Mouse (Mus musculus): Measurements from ENCODE around the gene Gm21903. TPM values are rescaled to one million over a fixed set of nuclear protein-coding genes. Genes with fewer than 3 reads are reported as not detected.
"Not testable (repeated sequence)": the region's sequence is repeated elsewhere in the genome, so short reads cannot be mapped to it uniquely, and the experiment has no call there.

The Gm21903 gene
- polyA plus RNA-seq (2015; fragmentation: Nextera tagmentation; extraction: Ambion mirVana), result not detected in 2 replicates

DNA sequence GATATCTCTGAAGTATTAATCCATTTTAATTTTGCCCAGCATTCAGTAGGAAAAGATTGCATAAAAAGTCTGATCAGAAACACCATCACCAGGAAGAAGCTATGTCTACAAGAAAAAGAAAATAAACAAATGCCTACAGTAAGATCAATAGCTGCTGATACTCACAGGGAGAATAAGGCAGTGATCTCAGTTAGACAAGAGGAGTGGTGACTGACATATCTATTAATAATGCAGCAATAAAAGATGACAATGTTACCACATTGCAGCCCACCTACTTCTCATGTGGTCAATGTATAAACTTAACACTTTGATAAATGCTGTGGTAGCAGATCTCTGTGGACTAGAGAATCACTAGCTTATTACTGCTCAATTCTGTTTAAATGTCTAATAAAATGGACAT is at the start of gene Gm21903:
Gm21903 (minus strand) TSS at position 101 of the 400 bp plus-strand sequence.
- Histone ChIP-seq H3K27me3 (ENCODE audit: insufficient read depth, low read length) (no peaks in the 10 kb centered on the region), H3K9ac (replicated peaks) (no peak within 1 kb of the TSS), H3K36me3 (replicated peaks; ENCODE audit: insufficient read depth, low read length) (no peaks in the 10 kb centered on the region), H3K27ac (ENCODE audit: low read depth) (no peak within 1 kb of the TSS), H3K4me1 (ENCODE audit: insufficient read depth) (no peaks in the 10 kb centered on the region), H3K4me2 (ENCODE audit: low read depth, low read length) (no peak within 1 kb of the TSS), H3K9me3 (ENCODE audit: low read length) (no peaks in the 10 kb centered on the region), H3K4me3 (ENCODE audit: low read depth, low read length) (no peak within 1 kb of the TSS)
- no peak for DNase-seq
- ATAC-seq, result no peak
- TF ChIP-seq CTCF (IDR thresholded peaks at IDR 0.05; ENCODE audit: low read depth) (no peak), EP300 (IDR thresholded peaks at IDR 0.05; ENCODE audit: low read depth) (no peak)

DNA sequence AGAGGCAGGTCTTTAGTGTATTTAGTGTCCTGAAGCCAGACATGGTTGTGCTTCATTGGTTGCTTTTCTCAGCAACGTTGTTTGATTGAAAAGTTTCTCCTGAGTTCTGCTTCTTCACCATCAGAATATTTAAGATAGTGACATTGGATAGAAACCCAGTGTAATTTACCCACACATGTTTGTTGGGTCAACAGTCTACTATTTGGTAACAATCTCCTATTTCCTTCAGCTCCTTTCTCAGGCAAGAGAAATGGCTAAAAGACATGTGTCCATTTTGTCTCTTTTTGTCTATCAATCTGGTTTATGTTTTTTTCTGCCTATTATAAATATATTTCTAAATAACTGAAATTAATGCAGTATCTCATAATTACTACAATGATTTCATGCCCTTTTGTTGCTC is 33.8 kb upstream of the Gm21903 start, which contains the start of gene Esp23:
Esp23 (minus strand) TSS at position 101 of the 400 bp plus-strand sequence.
- no peaks in the 10 kb centered on the region for H3K27me3 ChIP-seq (ENCODE audit: insufficient read depth, low read length)
- DNase-seq (no peak), ATAC-seq (no peak)
- H3K9ac ChIP-seq (replicated peaks), result no peak within 1 kb of the TSS
- 0 out of 2 replicates have a peak, but pooled peaks cover 3% of the 10 kb centered on the region for H3K9me3 ChIP-seq (ENCODE audit: low read length)
- no peak within 1 kb of the TSS for H3K4me3 ChIP-seq (ENCODE audit: low read depth, low read length)
- no peak within 1 kb of the TSS for H3K27ac ChIP-seq (ENCODE audit: low read depth)
- no peaks in the 10 kb centered on the region for H3K36me3 ChIP-seq (replicated peaks; ENCODE audit: insufficient read depth, low read length)
- H3K4me2 ChIP-seq (ENCODE audit: low read depth, low read length), result no peak within 1 kb of the TSS
- no peak for TF ChIP-seq CTCF (IDR thresholded peaks at IDR 0.05; ENCODE audit: low read depth)
- WGBS (ENCODE audit: insufficient replicate concordance), result 14% methylated on average over 1 of the region's 1 CpGs
- no peaks in the 10 kb centered on the region for H3K4me1 ChIP-seq (ENCODE audit: insufficient read depth)

DNA sequence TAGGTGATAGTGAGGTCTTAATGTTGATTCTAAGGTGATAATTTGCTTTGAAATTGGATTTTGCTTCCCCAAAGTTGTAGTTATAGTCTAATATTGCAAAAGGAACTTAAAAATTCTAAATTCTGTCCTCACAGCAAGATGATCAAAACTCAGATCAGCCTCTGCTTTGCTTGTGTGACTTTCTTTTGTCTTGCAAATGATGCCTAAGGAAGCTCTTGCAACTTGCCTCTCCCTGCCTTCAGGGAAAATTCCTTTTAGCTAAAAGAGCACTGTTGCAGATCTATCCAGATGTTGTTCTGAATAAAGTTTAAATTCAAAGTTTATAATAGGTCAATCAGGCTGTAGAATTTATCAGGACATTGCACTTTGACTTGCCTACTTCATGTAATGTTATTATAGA is 20.5 kb upstream of the Gm21903 start:
- DNase-seq (no peak), ATAC-seq (no peak)
- TF ChIP-seq CTCF (IDR thresholded peaks at IDR 0.05; ENCODE audit: low read depth), result no peak
- no peak for TF ChIP-seq EP300 (IDR thresholded peaks at IDR 0.05; ENCODE audit: low read depth)
- H3K36me3 ChIP-seq (replicated peaks; ENCODE audit: insufficient read depth, low read length), result no peaks in the 10 kb centered on the region
- H3K9ac ChIP-seq (replicated peaks), result no peak overlapping the region
- 0 out of 2 replicates have a peak, but pooled peaks cover 3% of the 10 kb centered on the region for H3K9me3 ChIP-seq (ENCODE audit: low read length)
- H3K27ac ChIP-seq (ENCODE audit: low read depth), result no peak overlapping the region
- no peak overlapping the region for H3K4me3 ChIP-seq (ENCODE audit: low read depth, low read length)
- no peaks in the 10 kb centered on the region for H3K4me1 ChIP-seq (ENCODE audit: insufficient read depth)
- H3K4me2 ChIP-seq (ENCODE audit: low read depth, low read length), result no peak overlapping the region
- no peaks in the 10 kb centered on the region for H3K27me3 ChIP-seq (ENCODE audit: insufficient read depth, low read length)

DNA sequence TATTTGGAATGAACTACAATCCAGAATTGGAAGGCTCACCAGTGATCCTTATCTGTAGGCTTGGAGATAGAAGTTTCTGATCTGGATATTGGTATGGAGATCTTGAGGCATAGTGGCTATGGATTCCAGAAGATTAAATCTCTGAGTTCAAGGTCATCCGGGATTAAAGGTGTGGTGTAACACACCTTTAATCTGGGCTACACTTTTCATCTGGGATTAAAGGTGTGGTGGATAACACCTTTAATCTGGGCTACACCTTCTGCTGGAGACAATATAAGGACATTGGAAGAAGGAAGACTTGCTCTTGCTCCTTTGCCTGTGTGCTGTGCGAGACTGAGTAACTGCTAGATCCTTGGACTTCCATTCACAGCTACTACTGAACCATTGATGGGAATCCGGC is 6.7 kb downstream of the Gm21903 start, which contains the start of gene Esp24:
Esp24 (plus strand) TSS at position 301 of the 400 bp plus-strand sequence.
- H3K36me3 ChIP-seq (replicated peaks; ENCODE audit: insufficient read depth, low read length); ATAC-seq; H3K9me3 ChIP-seq (ENCODE audit: low read length); DNase-seq; H3K27me3 ChIP-seq (ENCODE audit: insufficient read depth, low read length); H3K27ac ChIP-seq (ENCODE audit: low read depth); H3K4me3 ChIP-seq (ENCODE audit: low read depth, low read length); H3K9ac ChIP-seq (replicated peaks); H3K4me1 ChIP-seq (ENCODE audit: insufficient read depth); H3K4me2 ChIP-seq (ENCODE audit: low read depth, low read length): not testable (repeated sequence)
- WGBS (ENCODE audit: insufficient replicate concordance), result 73% methylated on average over 3 of the region's 3 CpGs

GRCm38 (mm10) chr17:39017184-39017583 is 26.0 kb downstream of the Gm21903 start:
- H3K4me3 ChIP-seq (ENCODE audit: low read depth, low read length), result no peak overlapping the region
- H3K27ac ChIP-seq (ENCODE audit: low read depth), result no peak overlapping the region
- no peaks in the 10 kb centered on the region for H3K9me3 ChIP-seq (ENCODE audit: low read length)
- no peak for DNase-seq
- no peaks in the 10 kb centered on the region for H3K27me3 ChIP-seq (ENCODE audit: insufficient read depth, low read length)
- H3K4me2 ChIP-seq (ENCODE audit: low read depth, low read length), result no peak overlapping the region
- ATAC-seq, result no peak
- H3K4me1 ChIP-seq (ENCODE audit: insufficient read depth), result no peaks in the 10 kb centered on the region
- H3K9ac ChIP-seq (replicated peaks), result no peak overlapping the region
- TF ChIP-seq CTCF (IDR thresholded peaks at IDR 0.05; ENCODE audit: low read depth), result no peak
- TF ChIP-seq EP300 (IDR thresholded peaks at IDR 0.05; ENCODE audit: low read depth), result no peak
- H3K36me3 ChIP-seq (replicated peaks; ENCODE audit: insufficient read depth, low read length), result no peaks in the 10 kb centered on the region
- WGBS (ENCODE audit: insufficient replicate concordance), result 62% methylated on average over 14 of the region's 14 CpGs

DNA sequence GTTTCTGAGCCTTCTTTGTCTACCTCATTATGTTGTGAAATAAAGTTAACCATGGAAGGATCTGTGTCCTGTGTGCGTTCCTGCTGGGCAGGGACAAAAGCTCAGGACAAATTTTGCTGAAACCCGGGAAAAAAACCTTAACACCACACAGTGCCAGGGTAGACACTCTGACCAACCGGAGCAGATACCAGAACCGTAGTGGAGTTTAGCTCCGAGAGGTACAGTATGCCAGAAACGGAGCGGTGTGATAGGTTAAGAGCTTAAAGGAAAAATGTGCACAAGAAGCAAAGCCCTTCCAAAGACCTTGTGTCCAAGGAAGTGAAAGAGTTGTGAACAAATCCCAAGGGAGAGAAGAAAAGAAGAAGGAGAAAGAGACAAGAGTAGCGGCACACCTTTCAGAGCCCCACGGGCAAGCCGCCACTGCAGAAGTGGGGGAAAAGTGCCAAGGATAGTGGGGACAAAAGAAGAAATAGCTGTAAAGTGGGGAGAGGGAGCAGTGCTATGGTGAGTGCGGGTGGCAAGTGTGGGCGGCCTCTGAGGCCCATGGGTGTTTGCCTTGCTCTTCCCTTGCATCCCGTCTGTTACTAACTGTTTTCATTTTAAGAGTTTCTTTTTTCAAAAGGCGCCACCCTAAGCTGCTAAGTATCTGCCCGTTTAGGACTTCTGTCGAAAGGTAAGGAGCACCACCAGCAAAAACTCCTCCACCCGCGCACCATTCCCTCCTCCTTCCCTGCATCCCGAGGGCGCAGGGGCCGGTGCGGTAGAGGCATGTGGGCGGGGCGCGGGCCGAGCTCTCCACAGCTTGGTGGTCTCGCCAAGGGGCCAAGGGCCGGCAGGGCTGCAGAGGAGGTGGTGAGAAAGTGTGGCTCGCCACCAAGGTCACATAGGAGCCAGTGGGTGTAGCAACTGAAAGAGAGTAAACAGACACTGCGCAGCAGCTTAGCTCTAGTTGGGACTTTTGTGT is 32.2 kb downstream of the Gm21903 start:
- Histone ChIP-seq H3K27me3 (ENCODE audit: insufficient read depth, low read length) (no peaks in the 10 kb centered on the region), H3K4me2 (ENCODE audit: low read depth, low read length) (peak overlapping the region; percentile 50), H3K36me3 (replicated peaks; ENCODE audit: insufficient read depth, low read length) (no peaks in the 10 kb centered on the region), H3K4me1 (ENCODE audit: insufficient read depth) (no peaks in the 10 kb centered on the region), H3K9ac (replicated peaks) (no peak overlapping the region), H3K27ac (ENCODE audit: low read depth) (no peak overlapping the region), H3K4me3 (ENCODE audit: low read depth, low read length) (no peak overlapping the region), H3K9me3 (ENCODE audit: low read length) (no peaks in the 10 kb centered on the region)
- TF ChIP-seq CTCF (IDR thresholded peaks at IDR 0.05; ENCODE audit: low read depth) (no peak), EP300 (IDR thresholded peaks at IDR 0.05; ENCODE audit: low read depth) (no peak)
- 37% methylated on average over 30 of the region's 30 CpGs for WGBS (ENCODE audit: insufficient replicate concordance)
- ATAC-seq, result no peak
- DNase-seq, result no peak
